Mouse (Mus musculus): ENCODE measurements around the gene Acsl1. TPM values are rescaled to one million over a fixed set of nuclear protein-coding genes. Genes with fewer than 3 reads are reported as not detected.

Gene Acsl1
- total RNA-seq, 2 experiments from 2014 or later = 403 to 767 TPM

GRCm38 (mm10) chr8:46502333-46503071 is 31.7 kb downstream of the Acsl1 start:
- no peak for DNase-seq (ENCODE audit: low spot score in 2 of 2)

GRCm38 (mm10) chr8:46503072-46503695 is 32.3 kb downstream of the Acsl1 start:
- DNase-seq (ENCODE audit: low spot score in 2 of 2) = no peak

- DNase-seq (ENCODE audit: low spot score in 2 of 2) = no peak
These were observed 33.4 kb downstream of the Acsl1 start for GRCm38 (mm10) chr8:46504196-46504595.

- DNase-seq (ENCODE audit: low spot score in 2 of 2) = no peak
These were observed 37.9 kb downstream of the Acsl1 start for GRCm38 (mm10) chr8:46508488-46509395.

- DNase-seq (ENCODE audit: low spot score in 2 of 2) = no peak
These were observed 38.6 kb downstream of the Acsl1 start for GRCm38 (mm10) chr8:46509474-46509873.

GRCm38 (mm10) chr8:46511336-46511735 is 40.5 kb downstream of the Acsl1 start:
- no peak for DNase-seq (ENCODE audit: low spot score in 2 of 2)

- DNase-seq (ENCODE audit: low spot score in 2 of 2) = no peak
These were observed 41.7 kb downstream of the Acsl1 start for GRCm38 (mm10) chr8:46512538-46512937.

- no peak for DNase-seq (ENCODE audit: low spot score in 2 of 2)
These were observed 43.2 kb downstream of the Acsl1 start for GRCm38 (mm10) chr8:46514027-46514426.

GRCm38 (mm10) chr8:46520667-46521066 is 49.8 kb downstream of the Acsl1 start:
- no peak for DNase-seq (ENCODE audit: low spot score in 2 of 2)

GRCm38 (mm10) chr8:46526098-46526497 is 55.3 kb downstream of the Acsl1 start:
- DNase-seq (ENCODE audit: low spot score in 2 of 2) = no peak

GRCm38 (mm10) chr8:46526821-46527220 is 56.0 kb downstream of the Acsl1 start:
- DNase-seq (ENCODE audit: low spot score in 2 of 2) = no peak

- DNase-seq (ENCODE audit: low spot score in 2 of 2) = no peak
These were observed 58.7 kb downstream of the Acsl1 start for GRCm38 (mm10) chr8:46529508-46529907.

- no peak for DNase-seq (ENCODE audit: low spot score in 2 of 2)
These were observed 59.7 kb downstream of the Acsl1 start for GRCm38 (mm10) chr8:46530541-46530940.

- no peak for DNase-seq (ENCODE audit: low spot score in 2 of 2)
These were observed 63.1 kb downstream of the Acsl1 start for GRCm38 (mm10) chr8:46533926-46534325.

GRCm38 (mm10) chr8:46539701-46540100 is 68.9 kb downstream of the Acsl1 start:
- DNase-seq (ENCODE audit: low spot score in 2 of 2) = no peak

- DNase-seq (ENCODE audit: low spot score in 2 of 2) = no peak
These were observed 72.4 kb downstream of the Acsl1 start for GRCm38 (mm10) chr8:46543191-46543590.

GRCm38 (mm10) chr8:46543662-46544061 is 72.8 kb downstream of the Acsl1 start:
- DNase-seq (ENCODE audit: low spot score in 2 of 2) = no peak

- no peak for DNase-seq (ENCODE audit: low spot score in 2 of 2)
These were observed 75.0 kb downstream of the Acsl1 start for GRCm38 (mm10) chr8:46545854-46546253.

- DNase-seq (ENCODE audit: low spot score in 2 of 2) = peak in 1 of 2 experiments; percentile 39
These were observed 75.8 kb downstream of the Acsl1 start for GRCm38 (mm10) chr8:46546431-46547176.

- DNase-seq (ENCODE audit: low spot score in 2 of 2) = no peak
These were observed 76.4 kb downstream of the Acsl1 start for GRCm38 (mm10) chr8:46547245-46547644.

- no peak for DNase-seq (ENCODE audit: low spot score in 2 of 2)
These were observed 79.2 kb downstream of the Acsl1 start for GRCm38 (mm10) chr8:46550058-46550457.
